Mouse (Mus musculus) ES-E14 (cell line): Measurements from ENCODE around the gene Hist1h4a. TPM values are rescaled to one million over a fixed set of nuclear protein-coding genes. Genes with fewer than 3 reads are reported as not detected.
A peak's percentile ranks its signal among the peaks of the same experiment; 100 is the strongest.
"Not testable (repeated sequence)": the region's sequence is repeated elsewhere in the genome, so short reads cannot be mapped to it uniquely, and the experiment has no call there.

Experiments
- DNase-seq: peaks from one replicate; pipeline ENCODE4 v3.0.0-alpha.2; 2013; ENCODE audit warnings: low read depth, low spot score
- H3K27ac ChIP-seq: 2 replicates; pipeline ENCODE4 v1.5.1; 2012; ENCODE audit warnings: low read depth, mild to moderate bottlenecking, low read length, moderate library complexity, mixed read lengths; ENCODE audit not compliant: poor library complexity, insufficient read depth, severe bottlenecking
- H3K36me3 ChIP-seq: 2 replicates; pipeline ENCODE4 v1.6.1; 2012; ENCODE audit warnings: mild to moderate bottlenecking, low read length, moderate library complexity, mixed read lengths; ENCODE audit not compliant: control insufficient read depth, poor library complexity, insufficient read depth, severe bottlenecking
- H3K4me1 ChIP-seq, 2 experiments: fragments of 150-350 bp in 1 of 2; sonication (generic) in 1 of 2; 2 replicates each; pipeline ENCODE4 v1.6.1; 2012; ENCODE audit warnings: low read length in 2 of 2, mild to moderate bottlenecking in 1 of 2, mixed read lengths in 1 of 2; ENCODE audit not compliant: control insufficient read depth in 2 of 2, insufficient read depth in 2 of 2, poor library complexity in 1 of 2
- H3K4me3 ChIP-seq, 2 experiments: fragments of 150-350 bp in 1 of 2; sonication (generic) in 1 of 2; 2 replicates each; pipeline ENCODE4 v1.5.1; 2012; ENCODE audit warnings: low read length in 2 of 2, low read depth in 1 of 2, mild to moderate bottlenecking in 1 of 2, mixed read lengths in 1 of 2; ENCODE audit not compliant: insufficient read depth in 1 of 2, poor library complexity in 1 of 2, severe bottlenecking in 1 of 2
- H3K9ac ChIP-seq: 2 replicates; pipeline ENCODE4 v1.6.1; 2012; ENCODE audit warnings: low read depth, mild to moderate bottlenecking, low read length, mixed read lengths; ENCODE audit not compliant: poor library complexity, insufficient read depth, severe bottlenecking
- H3K9me3 ChIP-seq: fragments of 150-350 bp; sonication (generic); 2 replicates; pipeline ENCODE4 v1.6.1; 2012; ENCODE audit warnings: low read depth, mild to moderate bottlenecking, low read length; ENCODE audit not compliant: control insufficient read depth, insufficient read depth
- CHD2 ChIP-seq: IDR thresholded peaks from 2 replicates; pipeline ENCODE4 v1.6.1; 2014; ENCODE audit warnings: mild to moderate bottlenecking, low read depth, low read length, inconsistent platforms
- HCFC1 ChIP-seq: IDR thresholded peaks from 2 replicates; pipeline ENCODE4 v1.6.1; 2012; ENCODE audit warnings: low read length, inconsistent platforms, borderline replicate concordance; ENCODE audit not compliant: insufficient read depth
- MAFK ChIP-seq: IDR thresholded peaks from 2 replicates; pipeline ENCODE4 v1.6.1; 2014; ENCODE audit warnings: mild to moderate bottlenecking, low read depth, low read length, inconsistent platforms; ENCODE audit not compliant: insufficient read depth
- ZC3H11A ChIP-seq: IDR thresholded peaks from 2 replicates; pipeline ENCODE4 v1.6.1; 2012; ENCODE audit warnings: low read depth, mild to moderate bottlenecking, inconsistent platforms, low read length, borderline replicate concordance
- ZNF384 ChIP-seq: IDR thresholded peaks from 2 replicates; pipeline ENCODE4 v1.6.1; 2012; ENCODE audit warnings: low read depth, low read length, inconsistent platforms
- in situ Hi-C, 2 experiments: fragments of 600-800 bp; cut with MboI; formaldehyde crosslinking; loops; one replicate each; pipeline ENCODE4 v1.15.1; 2025; ENCODE audit warnings: low sequenced_read_pairs in 2 of 2, inconsistent platforms in 1 of 2; ENCODE audit not compliant: unreplicated experiment in 2 of 2
- total RNA-seq: library from RNA; depleted of rRNA; stranded (reverse); fragments of 300-350 nt; gene quantifications from 2 replicates; pipeline ENCODE4 v1.2.3, GENCODE M21; 2012

Hist1h4a gene
- total RNA-seq, 1 experiment: 1,744 TPM

GRCm38 (mm10) chr13:23763586-23764323 is 2.7 kb upstream of the Hist1h4a start, which contains the start of gene Hist1h1a:
Gene Hist1h1a (plus strand): TSS chr13:23763666.
- TF ChIP-seq ZC3H11A (no peak), HCFC1 (peak; percentile 68; the same call in 1 of the 2 replicates)
- peak within 1 kb of the TSS; percentile 69 for H3K27ac ChIP-seq
- H3K4me1 ChIP-seq: no peaks in the 10 kb centered on the region; a peak in 2 of 4 replicates
- DNase-seq: no peak
- H3K9ac ChIP-seq: peak within 1 kb of the TSS; percentile 87
- H3K9me3 ChIP-seq: no peaks in the 10 kb centered on the region
- no peaks in the 10 kb centered on the region for H3K36me3 ChIP-seq
- H3K4me3 ChIP-seq: peak within 1 kb of the TSS; percentile 62
- in situ Hi-C loops: loop anchor here in 1 of 2 experiments (25.0 kb wide), 1 partner anchor 1726 kb away; the partner anchor contains the start of genes Hist1h2ag, Hist1h2ah, Hist1h2bj and Hist1h2bk

- Histone ChIP-seq H3K4me3 (peak overlapping the region; percentile 58 to 62), H3K9ac (peak overlapping the region; percentile 64; the same call in 1 of the 2 replicates), H3K36me3 (no peaks in the 10 kb centered on the region), H3K9me3 (no peaks in the 10 kb centered on the region), H3K4me1 (no peaks in the 10 kb centered on the region; a peak in 2 of 4 replicates), H3K27ac (peak overlapping the region; percentile 69; the same call in 1 of the 2 replicates)
- DNase-seq: no peak
- TF ChIP-seq ZC3H11A: no peak
- TF ChIP-seq HCFC1: no peak
- TF ChIP-seq CHD2: no peak
- TF ChIP-seq MAFK: no peak
- no peak for TF ChIP-seq ZNF384
- in situ Hi-C loops: loop anchor here in 1 of 2 experiments (25.0 kb wide), 1 partner anchor 1726 kb away; the partner anchor contains the start of genes Hist1h2ag, Hist1h2ah, Hist1h2bj and Hist1h2bk
Measured at GRCm38 (mm10) chr13:23763242-23763585, 2.2 kb upstream of the Hist1h4a start.

GRCm38 (mm10) chr13:23761871-23762821 is 1.1 kb upstream of the Hist1h4a start, which contains the start of gene Hist1h3a:
Gene Hist1h3a (minus strand): TSS chr13:23762386.
- Histone ChIP-seq H3K9ac (peak within 1 kb of the TSS; percentile 98), H3K4me3 (peak within 1 kb of the TSS; percentile 62 to 72), H3K27ac (peak within 1 kb of the TSS; percentile 99)
- H3K36me3 ChIP-seq, H3K4me1 ChIP-seq, H3K9me3 ChIP-seq, DNase-seq: not testable (repeated sequence)
- TF ChIP-seq HCFC1 (peak; percentile 22; the same call in 1 of the 2 replicates), CHD2 (peak; percentile 88)
- in situ Hi-C loops: loop anchor here in 1 of 2 experiments (25.0 kb wide), 1 partner anchor 1725 kb away; the partner anchor contains the start of genes Hist1h2ag, Hist1h2ah, Hist1h2bj and Hist1h2bk

GRCm38 (mm10) chr13:23760240-23760971 is 624 bp downstream of the Hist1h4a start:
- Histone ChIP-seq H3K4me3 (peak overlapping the region; percentile 44 to 59), H3K36me3 (no peaks in the 10 kb centered on the region), H3K4me1 (peaks cover 0 to 4% of the 10 kb centered on the region in 2 experiments; a peak in 2 of 4 replicates), H3K27ac (peak overlapping the region; percentile 77), H3K9ac (peak overlapping the region; percentile 76), H3K9me3 (no peaks in the 10 kb centered on the region)
- TF ChIP-seq ZC3H11A (no peak), CHD2 (no peak; the same call in 1 of the 2 replicates), MAFK (no peak), HCFC1 (no peak), ZNF384 (no peak)
- in situ Hi-C loops: loop anchor here in 1 of 2 experiments (25.0 kb wide), 1 partner anchor 1723 kb away; the partner anchor contains the start of genes Hist1h2ag, Hist1h2ah, Hist1h2bj and Hist1h2bk
- DNase-seq: no peak
